Mouse (Mus musculus) brown adipose tissue, adult 24 weeks (tissue): ENCODE results near the gene Dhx34. TPM values are rescaled to one million over a fixed set of nuclear protein-coding genes. Genes with fewer than 3 reads are reported as not detected.

Experiments
- H3K27ac ChIP-seq: fragments of 200-500 bp; replicated peaks from 2 replicates; pipeline ENCODE4 v1.5.1; 2012; ENCODE audit warnings: low read depth, mild to moderate bottlenecking, low read length
- H3K4me1 ChIP-seq: fragments of 200-500 bp; 2 replicates; pipeline ENCODE4 v1.6.1; 2012; ENCODE audit warnings: low read length, mixed read lengths; ENCODE audit not compliant: control insufficient read depth, insufficient read depth, insufficient read length
- H3K4me3 ChIP-seq: fragments of 200-500 bp; 2 replicates; pipeline ENCODE4 v1.5.1; 2012; ENCODE audit warnings: low read depth, mild to moderate bottlenecking, low read length, moderate library complexity; ENCODE audit not compliant: insufficient read depth
- polyA plus RNA-seq: library from polyadenylated mRNA; stranded (reverse); fragments of >200 nt; gene quantifications from 2 replicates; pipeline ENCODE4 v1.2.4, GENCODE M21; 2012; ENCODE audit not compliant: missing spikeins, insufficient read depth, insufficient read length

Gene Dhx34
- polyA plus RNA-seq, 1 experiment, result 8.3 TPM

- Histone ChIP-seq H3K27ac (peak overlapping the region; percentile 74), H3K4me1 (no peaks in the 10 kb centered on the region; the same call in 1 of the 2 replicates), H3K4me3 (peak overlapping the region; percentile 38; the same call in 1 of the 2 replicates)
These were observed 19.9 kb upstream of the Dhx34 start for GRCm38 (mm10) chr7:16241787-16242186.

DNA sequence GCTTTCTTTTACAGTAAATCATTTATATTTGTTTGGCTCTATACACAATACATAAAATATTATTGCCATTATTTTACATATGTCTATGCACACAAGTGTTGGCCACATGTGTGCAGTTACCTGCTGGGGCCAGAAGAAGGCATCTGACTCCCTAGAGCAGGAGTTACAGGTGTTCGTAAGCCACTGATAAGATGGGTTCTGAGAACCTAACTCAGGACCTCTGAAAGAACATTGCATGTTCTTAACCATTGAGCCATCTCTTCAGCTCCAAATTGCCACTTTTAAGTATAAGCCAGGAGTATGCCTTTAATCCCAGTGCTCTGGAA, 19.1 kb upstream of the Dhx34 start:
- Histone ChIP-seq H3K4me1 (no peaks in the 10 kb centered on the region; the same call in 1 of the 2 replicates), H3K4me3 (no peak overlapping the region), H3K27ac (no peak overlapping the region)

GRCm38 (mm10) chr7:16240281-16240977, 18.6 kb upstream of the Dhx34 start:
- Histone ChIP-seq H3K27ac (no peak overlapping the region), H3K4me1 (no peaks in the 10 kb centered on the region; the same call in 1 of the 2 replicates), H3K4me3 (no peak overlapping the region)

DNA sequence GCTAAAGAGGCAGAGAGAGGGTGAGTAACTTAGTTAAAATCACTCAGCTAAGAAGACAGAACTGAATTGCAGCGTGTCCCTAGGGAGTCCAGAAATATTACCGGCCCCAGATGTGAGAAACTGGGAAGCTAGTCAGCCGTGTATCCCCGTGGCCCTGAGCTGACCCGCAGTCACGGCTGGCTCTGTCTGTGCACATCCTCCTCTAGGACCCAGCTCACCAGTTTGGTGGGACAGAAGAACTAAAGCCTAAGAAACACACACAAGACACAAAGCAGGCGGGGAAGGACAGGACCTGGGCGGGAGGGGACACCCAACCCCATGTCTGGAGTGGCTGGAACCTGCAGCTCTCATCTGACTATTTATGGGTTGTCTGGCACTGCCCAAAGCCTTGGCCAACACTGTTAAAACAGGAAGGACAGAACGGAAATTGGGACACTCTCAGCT, 17.7 kb upstream of the Dhx34 start:
- Histone ChIP-seq H3K27ac (0 out of 2 replicates have a peak overlapping the region, but pooled peaks have one; percentile 26), H3K4me3 (0 out of 2 replicates have a peak overlapping the region, but pooled peaks have one; percentile 2), H3K4me1 (no peaks in the 10 kb centered on the region; the same call in 1 of the 2 replicates)

DNA sequence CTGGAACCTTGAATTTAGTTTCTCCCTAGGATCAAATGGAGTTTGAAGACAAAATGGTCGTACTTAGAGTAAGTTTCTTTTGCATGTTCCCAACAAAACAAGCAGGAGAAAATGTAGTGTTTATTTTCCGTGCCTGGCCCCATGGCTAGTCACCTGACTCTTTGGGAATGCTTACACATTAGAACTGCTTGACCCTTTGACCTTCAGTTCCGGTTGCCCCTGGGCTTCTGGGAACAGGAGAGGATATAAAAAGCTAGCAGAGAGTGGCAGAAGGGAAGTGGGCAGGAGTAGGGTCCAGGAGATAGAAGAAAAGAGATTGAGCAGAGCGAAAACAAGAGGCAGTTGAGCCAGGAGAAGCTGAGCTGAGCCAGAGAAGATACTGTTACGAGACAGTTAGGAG, 8.0 kb upstream of the Dhx34 start:
- no peak overlapping the region for H3K4me3 ChIP-seq
- 0 out of 2 replicates have a peak overlapping the region, but pooled peaks have one; percentile 2 for H3K27ac ChIP-seq
- no peaks in the 10 kb centered on the region for H3K4me1 ChIP-seq

DNA sequence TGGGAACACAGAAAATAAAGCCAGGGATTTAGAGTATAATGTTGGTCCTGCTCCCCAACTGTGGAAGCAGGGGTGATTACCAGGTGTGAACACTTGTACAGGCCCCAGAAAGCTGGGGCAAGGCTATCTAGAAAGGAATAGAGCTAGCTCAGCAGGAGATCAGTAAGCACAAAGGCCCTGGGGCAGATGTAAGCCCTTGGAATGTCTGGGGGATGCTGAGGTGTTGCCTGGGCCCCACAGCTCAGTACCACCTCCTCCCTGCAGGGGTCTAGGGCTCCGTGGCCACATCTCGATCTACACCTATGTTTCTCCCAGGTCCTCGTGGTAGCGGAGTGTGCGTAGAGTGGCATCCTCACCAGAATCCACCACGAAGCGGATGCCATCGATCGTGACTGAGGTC, 7.9 kb downstream of the Dhx34 start:
- no peaks in the 10 kb centered on the region for H3K4me1 ChIP-seq
- no peak overlapping the region for H3K27ac ChIP-seq
- H3K4me3 ChIP-seq, result no peak overlapping the region

DNA sequence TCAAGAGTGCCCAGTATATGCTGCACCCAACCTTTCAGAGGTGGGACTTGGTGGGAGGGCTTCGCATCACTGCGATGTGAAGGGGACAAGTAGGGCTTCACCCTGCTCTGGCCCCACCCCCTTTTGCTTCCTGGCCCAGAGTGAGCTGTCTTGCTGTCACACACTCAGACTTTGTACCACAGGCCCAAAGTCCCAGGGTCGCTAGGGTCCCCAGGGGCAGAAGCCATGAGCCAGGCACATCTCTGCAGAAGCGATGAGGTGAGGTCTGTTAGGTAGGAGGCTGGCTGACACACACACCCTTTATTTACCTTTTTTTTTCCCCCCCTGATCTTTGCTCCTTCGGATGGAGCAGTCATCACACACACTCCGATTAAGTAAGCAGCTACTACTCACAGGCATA, 8.6 kb downstream of the Dhx34 start:
- no peaks in the 10 kb centered on the region for H3K4me1 ChIP-seq
- no peak overlapping the region for H3K4me3 ChIP-seq
- H3K27ac ChIP-seq, result no peak overlapping the region

DNA sequence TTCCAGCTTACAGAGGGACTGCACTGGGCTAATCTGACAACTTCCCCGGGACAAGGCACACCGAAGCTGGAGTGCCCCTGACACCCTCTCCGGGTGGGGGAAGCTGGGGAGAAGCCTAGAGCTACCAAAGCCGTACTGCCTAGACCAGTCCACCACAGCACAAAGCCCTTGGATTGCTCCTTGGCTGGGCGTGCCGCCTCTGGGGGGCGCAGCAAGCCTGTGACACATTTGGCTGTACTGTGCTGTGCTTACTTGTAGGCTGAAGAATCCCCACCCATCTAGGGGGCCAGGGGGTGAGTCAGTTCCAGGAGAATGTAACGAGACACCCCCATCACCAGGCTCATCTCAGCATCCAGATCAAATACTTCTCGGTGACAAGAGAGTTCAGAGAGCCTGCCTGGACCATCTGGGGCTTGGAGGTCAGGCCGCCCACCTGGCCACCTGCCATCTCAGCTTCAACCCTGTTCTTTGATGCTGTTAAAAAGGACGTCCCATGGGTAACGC, 10.9 kb downstream of the Dhx34 start:
- Histone ChIP-seq H3K4me3 (no peak overlapping the region), H3K4me1 (no peaks in the 10 kb centered on the region), H3K27ac (no peak overlapping the region)

DNA sequence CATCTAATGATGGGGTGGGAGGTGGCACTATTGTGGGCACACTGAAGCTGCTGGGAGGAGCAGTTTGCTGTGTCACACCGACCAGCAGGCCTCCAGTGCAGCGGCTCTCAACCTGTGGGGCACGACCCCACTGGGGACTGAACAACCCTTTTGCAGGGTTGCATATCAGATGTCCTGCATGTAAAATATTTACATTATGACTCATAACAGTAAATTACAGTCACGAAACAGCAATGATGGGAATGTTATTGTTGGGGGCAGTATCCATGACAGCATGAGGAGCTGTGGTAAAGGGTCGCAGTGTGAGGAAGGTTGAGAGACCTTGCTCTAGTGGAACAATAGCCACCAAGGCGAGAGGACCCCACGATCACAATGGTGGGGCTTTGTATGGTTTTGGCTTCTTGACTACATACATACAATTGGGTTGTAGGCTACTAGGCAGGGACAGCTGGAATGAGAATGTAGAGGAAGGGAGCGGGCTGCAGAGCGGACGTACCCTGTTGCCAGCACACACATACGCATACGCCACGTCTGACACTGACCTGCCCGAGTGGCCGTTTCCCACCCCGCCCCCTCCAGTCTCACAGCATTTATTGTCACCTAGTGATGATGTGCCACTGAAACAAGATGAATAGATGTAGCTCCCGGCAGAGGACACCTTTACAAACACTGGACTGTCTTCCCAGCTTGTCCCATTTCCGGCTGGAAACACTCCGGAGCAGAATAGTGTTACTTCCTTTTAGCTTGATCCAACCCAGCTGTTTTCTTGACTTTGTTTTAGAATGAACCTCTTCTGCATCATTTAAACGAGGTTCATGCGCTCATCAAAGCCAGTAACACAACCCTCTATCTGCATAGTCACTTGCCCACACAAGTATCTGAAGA, 12.8 kb downstream of the Dhx34 start:
- Histone ChIP-seq H3K4me1 (no peaks in the 10 kb centered on the region), H3K4me3 (no peak overlapping the region), H3K27ac (no peak overlapping the region)

DNA sequence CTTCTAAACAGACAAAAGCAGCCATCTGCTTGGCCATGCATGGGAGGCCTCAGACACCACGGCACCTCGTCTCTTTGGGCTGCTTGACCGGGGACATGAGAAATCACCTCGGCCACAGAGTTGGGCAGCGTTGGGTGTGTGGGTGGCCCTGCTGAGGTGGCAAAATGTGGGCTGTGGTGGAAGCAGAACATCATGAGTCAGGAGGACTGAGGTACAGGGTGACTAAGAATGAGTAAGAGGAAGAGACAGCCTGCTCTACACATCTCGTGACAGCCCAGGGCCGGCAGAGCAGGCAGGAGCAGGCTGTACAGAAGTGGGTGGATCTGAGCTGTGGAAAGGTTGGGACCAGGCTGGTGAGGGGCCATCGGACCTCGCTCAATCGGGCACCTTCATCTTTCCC, 14.3 kb downstream of the Dhx34 start:
- Histone ChIP-seq H3K4me3 (no peak overlapping the region), H3K27ac (peak overlapping the region; percentile 56), H3K4me1 (no peaks in the 10 kb centered on the region; the same call in 1 of the 2 replicates)

DNA sequence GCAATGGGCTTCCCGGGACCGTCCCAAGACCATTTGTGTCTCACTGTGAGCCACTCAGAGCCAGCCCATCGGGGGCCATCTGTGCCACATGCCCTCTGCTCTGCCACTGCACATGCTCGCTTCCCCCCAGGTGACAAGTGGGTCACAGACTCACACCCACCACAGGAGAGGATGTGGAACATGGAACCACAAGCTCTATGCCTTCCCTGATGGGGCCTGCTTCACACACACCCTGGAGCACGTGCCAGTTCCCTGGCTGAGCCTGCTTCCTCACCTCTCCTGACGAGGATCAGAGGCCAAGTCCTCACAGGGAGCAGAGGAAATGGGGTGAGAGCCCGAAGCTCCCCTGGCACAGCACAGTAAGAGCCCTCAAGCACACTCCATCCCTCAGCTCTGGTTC, 14.8 kb downstream of the Dhx34 start:
- H3K4me1 ChIP-seq, result no peaks in the 10 kb centered on the region; the same call in 1 of the 2 replicates
- peak overlapping the region; percentile 56 for H3K27ac ChIP-seq
- H3K4me3 ChIP-seq, result no peak overlapping the region

DNA sequence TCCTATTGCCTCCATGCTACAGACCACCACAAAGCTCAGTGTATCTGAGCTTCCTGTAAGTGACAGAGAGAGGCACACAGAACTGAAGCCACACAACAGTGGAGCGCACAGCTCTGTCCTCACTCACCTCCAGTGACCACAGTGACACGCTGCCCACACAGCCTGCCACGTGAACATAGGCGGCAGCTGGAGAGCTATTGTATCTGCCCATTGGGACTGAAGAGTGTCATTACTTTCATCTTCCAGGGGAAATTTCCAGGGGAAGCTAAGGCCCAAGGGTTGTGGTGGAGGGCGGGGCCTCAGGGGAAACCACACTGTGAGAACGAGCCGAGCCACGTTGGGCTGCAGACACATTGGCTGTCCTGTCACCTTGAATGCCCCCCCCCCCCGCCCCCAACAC, 17.0 kb downstream of the Dhx34 start:
- no peak overlapping the region for H3K4me3 ChIP-seq
- H3K27ac ChIP-seq, result no peak overlapping the region
- H3K4me1 ChIP-seq, result no peaks in the 10 kb centered on the region; the same call in 1 of the 2 replicates

DNA sequence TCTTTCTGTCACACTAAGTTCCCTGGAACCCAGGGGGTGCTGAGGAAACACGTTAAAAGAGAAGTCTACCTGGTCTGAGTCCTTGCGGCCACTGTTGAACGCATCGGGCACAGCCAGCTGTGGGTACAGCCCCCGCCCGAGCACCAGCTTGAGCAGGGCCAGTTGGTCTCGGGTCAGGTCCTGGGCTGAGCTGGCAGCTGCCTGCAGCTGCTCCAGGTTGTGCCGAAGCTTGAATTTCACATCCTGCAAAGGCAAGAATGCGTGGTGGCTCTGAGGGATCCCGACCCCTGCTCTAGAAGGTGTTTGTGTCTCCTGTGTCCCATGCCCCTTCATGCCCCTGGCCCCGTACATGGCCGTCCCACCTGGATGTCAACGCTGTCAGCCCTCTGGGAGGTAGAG, 18.3 kb downstream of the Dhx34 start:
- H3K27ac ChIP-seq, result no peak overlapping the region
- H3K4me3 ChIP-seq, result no peak overlapping the region
- H3K4me1 ChIP-seq, result no peaks in the 10 kb centered on the region; the same call in 1 of the 2 replicates

- H3K27ac ChIP-seq, result no peak overlapping the region
- no peaks in the 10 kb centered on the region; the same call in 1 of the 2 replicates for H3K4me1 ChIP-seq
- no peak overlapping the region for H3K4me3 ChIP-seq
These were observed 18.9 kb downstream of the Dhx34 start for GRCm38 (mm10) chr7:16202756-16203504.

DNA sequence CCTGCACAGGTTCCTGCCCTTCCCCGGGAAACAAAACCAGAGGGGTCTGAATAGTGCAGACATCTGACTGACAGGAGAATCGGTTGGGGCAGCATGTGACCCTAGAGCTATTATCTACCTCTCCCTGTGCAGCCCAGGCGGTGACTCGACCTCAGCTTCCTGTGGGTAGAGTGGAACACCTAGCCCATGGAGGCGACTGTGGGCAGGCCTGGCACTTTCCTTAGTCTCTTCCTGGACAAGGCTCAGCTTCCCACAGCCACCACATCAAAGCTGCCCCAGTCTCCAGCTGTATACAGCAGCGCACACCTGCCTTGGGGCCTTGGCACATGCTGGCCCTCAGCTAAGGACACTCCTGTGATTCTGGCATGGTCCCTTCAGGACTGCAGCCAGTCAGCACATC, 20.7 kb downstream of the Dhx34 start:
- H3K27ac ChIP-seq, result no peak overlapping the region
- H3K4me1 ChIP-seq, result no peaks in the 10 kb centered on the region; the same call in 1 of the 2 replicates

More for the DNA sequence above, 20.7 kb downstream of the Dhx34 start:
- H3K4me3 ChIP-seq, result no peak overlapping the region
